ENCODE assay signal across 17 mouse cellular contexts in the genomic region with DNA sequence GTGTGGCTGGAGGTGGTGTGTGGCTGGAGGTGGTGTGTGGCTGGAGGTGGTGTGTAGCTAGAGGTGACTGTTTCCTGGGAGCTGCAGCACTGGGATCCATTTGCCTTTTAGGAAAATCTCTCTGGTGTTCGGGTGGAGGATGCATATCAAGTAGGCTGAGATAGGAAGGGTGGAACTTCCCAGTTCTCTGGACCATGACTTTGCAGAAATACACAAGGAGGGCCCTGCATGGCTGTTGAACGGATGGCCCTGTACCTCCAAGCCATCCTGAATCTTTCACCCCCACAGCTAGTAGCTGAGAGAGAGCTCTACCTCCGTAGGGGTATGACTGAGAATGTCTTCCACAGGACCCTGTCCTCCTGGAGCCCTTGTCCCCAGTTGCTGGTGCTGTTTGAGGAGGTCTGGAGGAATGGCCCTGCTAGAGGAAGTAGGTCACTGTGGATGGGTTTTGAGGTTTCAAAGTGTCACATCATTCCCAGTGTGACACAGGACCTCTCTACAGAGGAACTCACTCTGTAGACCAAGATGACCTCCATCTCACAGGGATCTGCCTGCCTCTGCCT. TPM values are rescaled to one million over a fixed set of nuclear protein-coding genes. Genes with fewer than 3 reads are reported as not detected.
DNase-seq lines count a peak whose midpoint lies in the region; ATAC-seq and TF ChIP-seq lines count a peak whose summit lies in the region.
"Had no signal": no experiment of that assay in that cellular context is flagged by ENCODE, and none has a peak within 500 bp of the region (broad histone marks: within the 10 kb centered on the region; RNA-seq: fewer than 3 reads in every experiment).

No protein-coding gene starts in this region.

- no peaks in the 10 kb centered on the region for H3K9me3 ChIP-seq in liver, embryonic 14.5 days (ENCODE audit: control insufficient read depth, low read length)
- H3K9me3 ChIP-seq in midbrain, embryonic 10.5 days (replicated peaks), result no peaks in the 10 kb centered on the region
- H3K9me3 ChIP-seq: embryonic facial prominence, embryonic 13.5 days; midbrain, embryonic 12.5 days had no signal

- no peaks in the 10 kb centered on the region for H3K36me3 ChIP-seq in liver, embryonic 14.5 days (replicated peaks; ENCODE audit: control insufficient read depth, insufficient read depth, low read depth)
- H3K36me3 ChIP-seq in midbrain, embryonic 10.5 days, result no peaks in the 10 kb centered on the region
- H3K36me3 ChIP-seq: embryonic facial prominence, embryonic 13.5 days; midbrain, embryonic 12.5 days had no signal

- peaks cover 49 to 59% of the 10 kb centered on the region in 2 experiments for H3K4me1 ChIP-seq in liver, embryonic 14.5 days (replicated peaks; ENCODE audit: control insufficient read depth in 2 of 2, insufficient read depth in 2 of 2, low read length in 1 of 2)
- H3K4me1 ChIP-seq in midbrain, embryonic 10.5 days, result peaks cover 34% of the 10 kb centered on the region

- ATAC-seq in common myeloid progenitor, adult 5-6 weeks (replicated peaks; ENCODE audit: low read depth, poor library complexity, severe bottlenecking), result peak; percentile 10; the same call in 1 of the 2 replicates
- peak; percentile 43 for ATAC-seq in liver, embryonic 14.5 days (ENCODE audit: insufficient read depth)
- ATAC-seq: forebrain, embryonic 14.5 days had no signal

- no peak for TF ChIP-seq CTCF in liver, embryonic 14.5 days (IDR thresholded peaks at IDR 0.05; ENCODE audit: low read depth)

- no peak; the same call in 1 of the 2 replicates for TF ChIP-seq EP300 in liver, embryonic 14.5 days (IDR thresholded peaks at IDR 0.05; ENCODE audit: low read depth)

- H3K27me3 ChIP-seq in liver, embryonic 14.5 days (ENCODE audit: control insufficient read depth, insufficient read depth, low read length), result no peaks in the 10 kb centered on the region
- peaks cover 4% of the 10 kb centered on the region for H3K27me3 ChIP-seq in midbrain, embryonic 10.5 days (ENCODE audit: low read depth, poor library complexity, severe bottlenecking)
- H3K27me3 ChIP-seq: embryonic facial prominence, embryonic 13.5 days had no signal

- DNase-seq in spleen, adult 12 weeks (ENCODE audit: low spot score), result peak; percentile 35
- no peak for DNase-seq in spleen, postnatal 36 days (ENCODE audit: low spot score in 2 of 2)
- DNase-seq in liver, embryonic 14.5 days (ENCODE audit: low read depth in 3 of 3, low spot score in 3 of 3), result peak in 2 of 3 experiments; percentile 62 to 76
- no peak for DNase-seq in adrenal gland, adult 2 months
- DNase-seq in retina, postnatal 1 day, result no peak
- no peak for DNase-seq in midbrain, embryonic 10.5 days (ENCODE audit: low spot score)
- DNase-seq: adrenal gland, postnatal 14 days; cerebellum, postnatal 36 days; heart, postnatal 36 days; kidney, adult 8-10 months; kidney, postnatal 4 days; right cerebral cortex, adult 18-20 months had no signal

- peak overlapping the region; percentile 67 for H3K4me2 ChIP-seq in liver, embryonic 14.5 days (ENCODE audit: low read depth)
- H3K4me2 ChIP-seq: embryonic facial prominence, embryonic 13.5 days; midbrain, embryonic 12.5 days had no signal

- peak overlapping the region; percentile 23 to 31; a peak in 1 of 4 replicates for H3K4me3 ChIP-seq in liver, embryonic 14.5 days (ENCODE audit: insufficient read depth in 1 of 2, low read depth in 2 of 2, low read length in 2 of 2)
- H3K4me3 ChIP-seq in midbrain, embryonic 10.5 days, result no peak overlapping the region
- H3K4me3 ChIP-seq: embryonic facial prominence, embryonic 13.5 days; heart, adult 2 months; midbrain, embryonic 12.5 days had no signal

- H3K27ac ChIP-seq in liver, embryonic 14.5 days, result peak overlapping the region; percentile 87
- no peak overlapping the region; the same call in 1 of the 2 replicates for H3K27ac ChIP-seq in midbrain, embryonic 10.5 days (replicated peaks)
- H3K27ac ChIP-seq: embryonic facial prominence, embryonic 13.5 days; heart, adult 2 months; midbrain, embryonic 12.5 days had no signal

- 13% methylated on average over 3 of the region's 3 CpGs for WGBS in liver, embryonic 14.5 days (ENCODE audit: insufficient replicate concordance)
- WGBS in midbrain, embryonic 10.5 days, result 87% methylated on average over 3 of the region's 3 CpGs

- peak overlapping the region; percentile 55 for H3K9ac ChIP-seq in liver, embryonic 14.5 days (replicated peaks)
- H3K9ac ChIP-seq: embryonic facial prominence, embryonic 13.5 days; midbrain, embryonic 12.5 days had no signal

RNA-seq across cellular contexts. Expression of a gene that starts 3.8 kb away (rescaled TPM):
- 45.4 and 48.7 TPM in 2 replicates for total RNA-seq in common myeloid progenitor, adult 5-6 weeks (2017)
- 234 and 235 TPM in 2 replicates for polyA plus RNA-seq in liver, embryonic 14.5 days (2012; rRNA removed)
- polyA plus RNA-seq in liver, embryonic 14.5 days (2014; fragmentation: Nextera tagmentation; extraction: Ambion mirVana), result 30.1 and 36.4 TPM in 2 replicates
- total RNA-seq in adrenal gland, adult 2 months (2021), result 10 to 100 TPM; 38.7 to 62.2 TPM
- polyA plus RNA-seq in adrenal gland, adult 2 months (2012; rRNA removed), result 19.0 and 19.3 TPM in 2 replicates
- 9.8 and 10.1 TPM in 2 replicates for polyA plus RNA-seq in midbrain, embryonic 10.5 days (2016; fragmentation: Nextera tagmentation; extraction: Ambion mirVana)

RNA-seq across cellular contexts. Expression of a gene that starts 48.0 kb away (rescaled TPM):
- 1,801 and 2,134 TPM in 2 replicates for total RNA-seq in common myeloid progenitor, adult 5-6 weeks (2017)
- 697 and 811 TPM in 2 replicates for polyA plus RNA-seq in liver, embryonic 14.5 days (2012; rRNA removed)
- polyA plus RNA-seq in liver, embryonic 14.5 days (2014; fragmentation: Nextera tagmentation; extraction: Ambion mirVana), result 661 and 668 TPM in 2 replicates
- total RNA-seq in adrenal gland, adult 2 months (2021), result 100 to 1,000 TPM; 414 to 589 TPM
- polyA plus RNA-seq in adrenal gland, adult 2 months (2012; rRNA removed), result 80.7 and 95.4 TPM in 2 replicates
- 681 and 788 TPM in 2 replicates for polyA plus RNA-seq in midbrain, embryonic 10.5 days (2016; fragmentation: Nextera tagmentation; extraction: Ambion mirVana)

Comparison
In these comparisons a context has a peak if more than half of its experiments do, and no peak if none do; other contexts are left out.
1. DNase-seq: peak in spleen, adult 12 weeks (single experiment) and liver, embryonic 14.5 days (2 of 3); none in spleen, postnatal 36 days (0 of 2), adrenal gland, adult 2 months (single experiment), retina, postnatal 1 day (single experiment) and midbrain, embryonic 10.5 days (single experiment).